Mouse (Mus musculus) skeletal muscle tissue, adult 2 months (tissue): ENCODE data around the gene Myh6.

Experiments used
- DNase-seq: peaks from one replicate; pipeline ENCODE4 v3.0.0-alpha.2; 2012; ENCODE audit warnings: low read depth, low spot score

Gene Myh6

GRCm38 (mm10) chr14:54892200-54892599 lies 74.5 kb downstream of the Myh6 start, which contains the start of gene Pabpn1:
Pabpn1 (plus strand) TSS chr14:54892500.
- no peak for DNase-seq
